Mouse (Mus musculus): Measurements from ENCODE around the gene Bhmt2. TPM values are rescaled to one million over a fixed set of nuclear protein-coding genes. Genes with fewer than 3 reads are reported as not detected.

Bhmt2 gene
- polyA plus RNA-seq, 1 experiment from 2014 or later, result 0.19 TPM

Other genes starting within 250 kb of the Bhmt2 start
- 3.2 and 3.5 TPM in 2 replicates for gene Jmy, start 174.5 kb downstream of the Bhmt2 start, polyA plus RNA-seq (2015; fragmentation: Nextera tagmentation; extraction: Ambion mirVana)
- gene Bhmt, start 36.3 kb downstream of the Bhmt2 start, polyA plus RNA-seq (2015; fragmentation: Nextera tagmentation; extraction: Ambion mirVana), result 0.19 TPM in 1 of 2 replicates, not detected in the other
- gene Dmgdh, start 131 bp upstream of the Bhmt2 start, polyA plus RNA-seq (2015; fragmentation: Nextera tagmentation; extraction: Ambion mirVana), result 0.09 and 0.14 TPM in 2 replicates
- 10.5 and 11.8 TPM in 2 replicates for gene Arsb, start 97.3 kb upstream of the Bhmt2 start, polyA plus RNA-seq (2015; fragmentation: Nextera tagmentation; extraction: Ambion mirVana)